Mouse (Mus musculus) adrenal gland, adult (tissue): Measurements from ENCODE around the gene Tia1.
A peak's percentile ranks its signal among the peaks of the same experiment; 100 is the strongest.

Experiments
- DNase-seq, 2 experiments: peaks; one replicate each; pipeline ENCODE4 v3.0.0; 2022 to 2023; ENCODE audit warnings: low spot score in 1 of 2; ENCODE audit not compliant: inconsistent age in 2 of 2

Tia1 gene

GRCm38 (mm10) chr6:86420491-86420890, 16.5 kb downstream of the Tia1 start:
- no peak for DNase-seq

- DNase-seq: no peak
Observed at GRCm38 (mm10) chr6:86426358-86426757, 22.3 kb downstream of the Tia1 start, which contains the start of gene Gm44790. Gm44790 (plus strand) TSS chr6:86426658.

GRCm38 (mm10) chr6:86431531-86431930, 27.5 kb downstream of the Tia1 start:
- no peak for DNase-seq

GRCm38 (mm10) chr6:86433696-86434095, 29.7 kb downstream of the Tia1 start:
- no peak for DNase-seq

GRCm38 (mm10) chr6:86437711-86438110, 33.7 kb downstream of the Tia1 start:
- peak in 1 of 2 experiments; percentile 68 for DNase-seq

- DNase-seq: peak; percentile 96 to 99
Observed at GRCm38 (mm10) chr6:86438272-86439118, 34.5 kb downstream of the Tia1 start, which contains the start of gene C87436. C87436 (plus strand) TSS chr6:86438374.

- DNase-seq: no peak
Observed at GRCm38 (mm10) chr6:86439119-86439496, 35.1 kb downstream of the Tia1 start.

GRCm38 (mm10) chr6:86439531-86439930, 35.5 kb downstream of the Tia1 start:
- DNase-seq: no peak

- DNase-seq: no peak
Observed at GRCm38 (mm10) chr6:86441571-86441970, 37.6 kb downstream of the Tia1 start.

GRCm38 (mm10) chr6:86445551-86445950, 41.5 kb downstream of the Tia1 start:
- DNase-seq: no peak

- no peak for DNase-seq
Observed at GRCm38 (mm10) chr6:86446927-86447568, 43.0 kb downstream of the Tia1 start.

GRCm38 (mm10) chr6:86456727-86457126, 52.7 kb downstream of the Tia1 start:
- DNase-seq: no peak

GRCm38 (mm10) chr6:86463079-86463478, 59.1 kb downstream of the Tia1 start:
- DNase-seq: no peak

GRCm38 (mm10) chr6:86471317-86471716, 67.3 kb downstream of the Tia1 start:
- no peak for DNase-seq

GRCm38 (mm10) chr6:86471760-86472099, 67.7 kb downstream of the Tia1 start:
- no peak for DNase-seq

- peak; percentile 100 for DNase-seq
Observed at GRCm38 (mm10) chr6:86472100-86472955, 68.3 kb downstream of the Tia1 start.

GRCm38 (mm10) chr6:86473077-86473476, 69.1 kb downstream of the Tia1 start:
- peak; percentile 52 to 83 for DNase-seq

GRCm38 (mm10) chr6:86474072-86474471, 70.1 kb downstream of the Tia1 start:
- DNase-seq: peak; percentile 19 to 54

GRCm38 (mm10) chr6:86474646-86475181, 70.7 kb downstream of the Tia1 start:
- no peak for DNase-seq

- DNase-seq: peak; percentile 32 to 53
Observed at GRCm38 (mm10) chr6:86475462-86476167, 71.6 kb downstream of the Tia1 start.
